Mouse (Mus musculus): Measurements from ENCODE around the gene Anxa2. TPM values are rescaled to one million over a fixed set of nuclear protein-coding genes. Genes with fewer than 3 reads are reported as not detected.

The Anxa2 gene
- polyA plus RNA-seq, 1 experiment from 2014 or later = 80.1 TPM

GRCm38 (mm10) chr9:69488510-69488909 lies 35.1 kb downstream of the Anxa2 start:
- Histone ChIP-seq H3K9me3 (replicated peaks) (no peaks in the 10 kb centered on the region), H3K9ac (peak overlapping the region; percentile 34; the same call in 1 of the 2 replicates), H3K27ac (no peak overlapping the region), H3K36me3 (ENCODE audit: poor library complexity, severe bottlenecking) (no peaks in the 10 kb centered on the region), H3K4me3 (no peak overlapping the region), H3K4me1 (peaks cover 6% of the 10 kb centered on the region; the same call in 1 of the 2 replicates), H3K4me2 (no peak overlapping the region), H3K27me3 (peaks cover 5% of the 10 kb centered on the region; the same call in 1 of the 2 replicates)
- 23% methylated on average over 8 of the region's 8 CpGs for WGBS
- ATAC-seq = no peak

- Histone ChIP-seq H3K36me3 (ENCODE audit: poor library complexity, severe bottlenecking) (no peaks in the 10 kb centered on the region), H3K4me3 (no peak overlapping the region), H3K4me2 (no peak overlapping the region), H3K27me3 (peaks cover 4% of the 10 kb centered on the region; the same call in 1 of the 2 replicates), H3K27ac (no peak overlapping the region), H3K4me1 (peaks cover 6% of the 10 kb centered on the region; the same call in 1 of the 2 replicates), H3K9me3 (replicated peaks) (no peaks in the 10 kb centered on the region), H3K9ac (peak overlapping the region; percentile 34)
- WGBS = 15% methylated on average over 5 of the region's 5 CpGs
- ATAC-seq = no peak
These were observed 35.6 kb downstream of the Anxa2 start for GRCm38 (mm10) chr9:69488972-69489371.

DNA sequence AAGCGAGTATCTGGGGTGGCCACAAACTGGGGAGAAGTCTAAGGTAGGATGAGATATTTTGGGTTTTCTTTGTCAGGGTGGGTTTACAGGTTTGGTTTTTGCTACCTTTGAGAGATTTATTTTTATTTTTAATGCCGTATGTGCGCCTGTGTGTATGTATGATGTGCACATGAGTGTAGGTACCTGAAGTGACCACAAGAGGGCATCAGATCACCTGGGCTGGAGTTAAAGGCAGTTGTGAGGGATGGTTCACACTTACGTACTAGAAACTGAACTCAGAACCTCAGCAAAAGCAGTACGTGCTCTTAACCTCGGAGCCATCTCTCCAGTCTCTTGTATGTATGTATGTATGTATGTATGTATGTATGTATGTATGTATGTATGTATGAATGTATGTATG lies 39.4 kb downstream of the Anxa2 start:
- Histone ChIP-seq H3K36me3 (ENCODE audit: poor library complexity, severe bottlenecking) (no peaks in the 10 kb centered on the region), H3K9ac (no peak overlapping the region), H3K27me3 (no peaks in the 10 kb centered on the region), H3K27ac (no peak overlapping the region), H3K4me3 (no peak overlapping the region), H3K9me3 (replicated peaks) (no peaks in the 10 kb centered on the region), H3K4me1 (peaks cover 6% of the 10 kb centered on the region; the same call in 1 of the 2 replicates), H3K4me2 (no peak overlapping the region)
- no peak for ATAC-seq
- WGBS = 97% methylated on average over 6 of the region's 6 CpGs

- WGBS = 30% methylated on average over 6 of the region's 6 CpGs
- H3K9ac ChIP-seq = no peak overlapping the region
- peaks cover 23% of the 10 kb centered on the region for H3K27me3 ChIP-seq
- no peak overlapping the region for H3K4me2 ChIP-seq
- H3K36me3 ChIP-seq (ENCODE audit: poor library complexity, severe bottlenecking) = no peaks in the 10 kb centered on the region
- no peaks in the 10 kb centered on the region for H3K9me3 ChIP-seq (replicated peaks)
- H3K4me3 ChIP-seq = no peak overlapping the region
- H3K4me1 ChIP-seq = peaks cover 5% of the 10 kb centered on the region; the same call in 1 of the 2 replicates
- ATAC-seq = no peak
- H3K27ac ChIP-seq = no peak overlapping the region
These were observed 49.1 kb downstream of the Anxa2 start for GRCm38 (mm10) chr9:69502504-69502903.

DNA sequence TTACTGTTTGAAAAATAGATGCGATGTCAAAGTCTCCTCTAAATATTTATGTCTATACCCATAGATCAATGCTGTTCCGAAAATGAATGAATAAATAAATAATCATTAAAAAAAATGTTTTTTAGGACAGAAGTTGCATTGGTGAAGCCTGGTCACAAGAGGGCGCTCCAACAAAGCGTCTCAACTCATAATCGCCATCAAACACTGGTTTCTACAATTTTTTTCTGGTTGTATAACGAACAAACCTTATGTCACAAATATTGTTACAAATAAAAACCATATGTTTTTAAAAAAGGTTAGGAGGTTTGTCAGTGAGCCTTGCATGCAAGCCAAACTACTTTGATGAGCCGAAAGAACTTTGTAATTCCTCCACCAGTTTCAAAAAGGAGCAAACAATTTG lies 52.2 kb downstream of the Anxa2 start:
- H3K36me3 ChIP-seq (ENCODE audit: poor library complexity, severe bottlenecking) = no peaks in the 10 kb centered on the region
- H3K4me2 ChIP-seq = no peak overlapping the region
- peaks cover 7% of the 10 kb centered on the region; the same call in 1 of the 2 replicates for H3K4me1 ChIP-seq
- H3K9ac ChIP-seq = no peak overlapping the region
- no peak overlapping the region for H3K4me3 ChIP-seq
- no peak for ATAC-seq
- H3K27ac ChIP-seq = no peak overlapping the region
- peaks cover 38% of the 10 kb centered on the region for H3K27me3 ChIP-seq
- 14% methylated on average over 7 of the region's 7 CpGs for WGBS
- no peaks in the 10 kb centered on the region for H3K9me3 ChIP-seq (replicated peaks)

DNA sequence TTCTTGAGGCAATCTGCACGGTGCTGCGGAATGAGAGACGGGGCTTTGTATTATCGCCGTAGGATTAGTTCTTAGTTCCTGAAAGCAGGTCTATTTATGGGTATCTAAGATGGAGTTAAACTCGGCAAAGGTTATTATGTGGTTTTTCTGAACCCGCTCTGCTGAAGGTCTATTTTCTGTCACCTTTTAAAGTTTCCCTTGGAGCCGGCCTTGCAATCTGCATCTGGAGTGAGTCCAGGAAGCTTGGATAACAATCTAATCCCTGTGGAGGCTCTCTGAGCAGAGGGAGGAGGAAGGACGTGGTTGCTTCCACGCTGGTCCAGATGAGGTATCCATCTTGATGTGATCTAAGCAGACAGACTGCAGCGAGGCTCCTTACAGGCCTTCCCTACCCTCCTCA lies 53.8 kb downstream of the Anxa2 start:
- Histone ChIP-seq H3K27me3 (peaks cover 45% of the 10 kb centered on the region), H3K36me3 (ENCODE audit: poor library complexity, severe bottlenecking) (no peaks in the 10 kb centered on the region), H3K4me1 (peaks cover 8% of the 10 kb centered on the region), H3K9me3 (replicated peaks) (no peaks in the 10 kb centered on the region), H3K4me2 (peak overlapping the region; percentile 32), H3K4me3 (no peak overlapping the region), H3K27ac (no peak overlapping the region), H3K9ac (no peak overlapping the region)
- 29% methylated on average over 11 of the region's 11 CpGs for WGBS
- no peak for ATAC-seq

- 72% methylated on average over 8 of the region's 8 CpGs for WGBS
- H3K4me3 ChIP-seq = no peak overlapping the region
- H3K4me2 ChIP-seq = no peak overlapping the region
- H3K27me3 ChIP-seq = peaks cover 50% of the 10 kb centered on the region
- no peak overlapping the region for H3K27ac ChIP-seq
- ATAC-seq = no peak
- H3K9me3 ChIP-seq (replicated peaks) = no peaks in the 10 kb centered on the region
- H3K36me3 ChIP-seq (ENCODE audit: poor library complexity, severe bottlenecking) = no peaks in the 10 kb centered on the region
- peaks cover 10% of the 10 kb centered on the region for H3K4me1 ChIP-seq
- no peak overlapping the region for H3K9ac ChIP-seq
These were observed 54.6 kb downstream of the Anxa2 start for GRCm38 (mm10) chr9:69508016-69508415.

DNA sequence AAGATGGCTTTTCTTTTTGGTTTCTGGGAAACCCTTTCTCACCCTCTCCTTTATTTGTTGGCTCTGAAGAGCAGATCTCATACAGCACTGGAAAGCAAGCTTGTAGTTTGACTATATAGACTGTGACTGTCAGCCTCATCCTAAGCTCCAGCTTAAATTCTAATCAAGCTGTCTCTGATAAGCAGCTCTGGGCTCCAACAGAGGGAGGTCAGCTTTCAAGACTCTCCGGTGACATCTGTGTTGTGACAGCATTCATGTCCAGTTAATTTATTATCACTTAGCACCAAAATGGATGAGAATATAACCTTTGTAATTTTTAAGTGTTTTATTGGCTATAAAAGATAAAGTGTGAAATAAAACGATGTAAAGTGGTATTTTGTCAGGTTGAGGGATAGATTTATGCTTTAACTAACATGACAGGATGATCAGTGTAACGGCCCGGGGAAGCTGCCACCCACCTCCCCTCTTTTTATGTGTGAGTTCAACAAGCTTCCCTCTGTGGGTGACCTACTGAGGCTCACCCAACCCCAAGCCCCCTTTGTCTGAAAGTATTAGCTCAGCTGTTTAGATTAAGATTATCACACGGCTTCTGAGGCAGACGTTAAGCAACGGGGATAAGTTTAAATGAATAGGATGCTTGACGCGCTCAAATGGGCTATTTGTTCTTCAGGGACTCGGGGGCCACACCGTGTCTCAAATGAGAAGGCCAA lies 58.6 kb downstream of the Anxa2 start:
- Histone ChIP-seq H3K27me3 (peaks cover 43% of the 10 kb centered on the region), H3K4me2 (no peak overlapping the region), H3K4me3 (no peak overlapping the region), H3K4me1 (peaks cover 14% of the 10 kb centered on the region), H3K27ac (no peak overlapping the region), H3K36me3 (ENCODE audit: poor library complexity, severe bottlenecking) (no peaks in the 10 kb centered on the region), H3K9ac (no peak overlapping the region), H3K9me3 (replicated peaks) (no peaks in the 10 kb centered on the region)
- WGBS = 13% methylated on average over 11 of the region's 11 CpGs
- ATAC-seq = no peak

DNA sequence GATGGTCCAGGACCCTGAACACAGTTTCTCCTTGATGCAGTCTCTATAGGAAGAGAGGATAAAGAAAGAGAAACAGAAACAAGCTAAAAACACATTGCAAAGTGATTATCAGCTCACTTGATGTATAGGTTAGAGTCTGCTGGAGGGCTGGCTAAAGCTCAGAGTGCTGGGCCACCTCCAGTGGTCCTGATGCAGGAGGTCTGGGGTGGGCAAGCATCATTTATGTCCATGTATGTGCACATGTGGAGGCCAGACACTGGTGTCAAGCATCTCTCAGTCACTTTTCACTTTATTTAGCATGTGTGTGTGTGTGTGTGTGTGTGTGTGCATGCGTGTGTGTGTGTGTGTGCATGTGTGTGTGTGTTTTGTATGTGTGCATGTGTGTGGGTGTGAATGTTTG lies 59.3 kb downstream of the Anxa2 start:
- peaks cover 15% of the 10 kb centered on the region for H3K4me1 ChIP-seq
- ATAC-seq = no peak
- H3K27me3 ChIP-seq = peaks cover 37% of the 10 kb centered on the region
- H3K9me3 ChIP-seq (replicated peaks) = no peaks in the 10 kb centered on the region
- H3K4me3 ChIP-seq = no peak overlapping the region
- no peak overlapping the region for H3K9ac ChIP-seq
- no peak overlapping the region for H3K4me2 ChIP-seq
- no peak overlapping the region for H3K27ac ChIP-seq
- H3K36me3 ChIP-seq (ENCODE audit: poor library complexity, severe bottlenecking) = no peaks in the 10 kb centered on the region
- 92% methylated on average over 1 of the region's 1 CpGs for WGBS

GRCm38 (mm10) chr9:69514206-69514605 lies 60.8 kb downstream of the Anxa2 start:
- Histone ChIP-seq H3K27me3 (peaks cover 29% of the 10 kb centered on the region), H3K9me3 (replicated peaks) (no peaks in the 10 kb centered on the region), H3K4me3 (no peak overlapping the region), H3K27ac (0 out of 2 replicates have a peak overlapping the region, but pooled peaks have one; percentile 11), H3K4me2 (no peak overlapping the region), H3K9ac (no peak overlapping the region), H3K36me3 (ENCODE audit: poor library complexity, severe bottlenecking) (no peaks in the 10 kb centered on the region), H3K4me1 (peaks cover 25% of the 10 kb centered on the region)
- 72% methylated on average over 8 of the region's 8 CpGs for WGBS
- ATAC-seq = no peak

DNA sequence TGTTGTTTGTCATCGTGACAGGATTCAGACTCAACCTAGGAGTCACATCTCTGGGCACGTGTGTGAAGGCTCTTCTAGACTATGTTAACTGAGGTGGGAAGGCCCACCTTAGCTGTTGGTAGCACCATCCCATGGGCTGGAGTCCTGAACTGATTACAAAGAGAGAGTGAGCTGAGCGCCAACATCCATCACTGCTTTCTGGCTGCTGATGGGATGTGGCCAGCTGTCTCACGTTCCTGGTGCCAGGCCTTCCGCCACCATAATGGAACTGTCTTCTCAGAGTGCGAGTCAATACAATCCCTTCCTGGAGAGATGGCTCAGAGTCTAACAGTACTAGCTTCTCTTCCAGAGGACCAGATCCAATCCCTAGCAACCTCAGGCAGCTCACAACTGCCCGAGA lies 62.0 kb downstream of the Anxa2 start:
- no peak for ATAC-seq
- peaks cover 24% of the 10 kb centered on the region for H3K27me3 ChIP-seq
- no peak overlapping the region for H3K4me2 ChIP-seq
- H3K4me1 ChIP-seq = peaks cover 25% of the 10 kb centered on the region
- no peaks in the 10 kb centered on the region for H3K36me3 ChIP-seq (ENCODE audit: poor library complexity, severe bottlenecking)
- no peak overlapping the region for H3K9ac ChIP-seq
- H3K4me3 ChIP-seq = no peak overlapping the region
- 87% methylated on average over 7 of the region's 7 CpGs for WGBS
- no peaks in the 10 kb centered on the region for H3K9me3 ChIP-seq (replicated peaks)
- H3K27ac ChIP-seq = no peak overlapping the region

GRCm38 (mm10) chr9:69517387-69518035 lies 64.1 kb downstream of the Anxa2 start:
- Histone ChIP-seq H3K4me1 (peaks cover 22% of the 10 kb centered on the region), H3K4me3 (no peak overlapping the region), H3K4me2 (peak overlapping the region; percentile 36), H3K9me3 (replicated peaks) (no peaks in the 10 kb centered on the region), H3K9ac (no peak overlapping the region), H3K27me3 (peaks cover 19% of the 10 kb centered on the region), H3K36me3 (ENCODE audit: poor library complexity, severe bottlenecking) (no peaks in the 10 kb centered on the region), H3K27ac (peak overlapping the region; percentile 58)
- 35% methylated on average over 20 of the region's 20 CpGs for WGBS
- peak; percentile 93 for ATAC-seq
